10 mouse cellular contexts compared by ENCODE assay signal in genomic region chr13:64180888-64181287, GRCm38 (mm10). TPM values are rescaled to one million over a fixed set of nuclear protein-coding genes. Genes with fewer than 3 reads are reported as not detected.
DNase-seq lines count a peak whose midpoint lies in the region; ATAC-seq and TF ChIP-seq lines count a peak whose summit lies in the region.
"Had no signal": no experiment of that assay in that cellular context is flagged by ENCODE, and none has a peak within 500 bp of the region (broad histone marks: within the 10 kb centered on the region; RNA-seq: fewer than 3 reads in every experiment).

No protein-coding gene starts in this region.

- no peaks in the 10 kb centered on the region for H3K27me3 ChIP-seq in forebrain, embryonic 10.5 days (ENCODE audit: poor library complexity, severe bottlenecking)
- H3K27me3 ChIP-seq in forebrain, embryonic 13.5 days: no peaks in the 10 kb centered on the region
- no peaks in the 10 kb centered on the region for H3K27me3 ChIP-seq in spleen, adult 2 months (ENCODE audit: control insufficient read depth, insufficient read depth, low read length)
- H3K27me3 ChIP-seq: heart, embryonic 13.5 days had no signal

- H3K9me3 ChIP-seq in forebrain, embryonic 10.5 days: no peaks in the 10 kb centered on the region; the same call in 1 of the 2 replicates
- no peaks in the 10 kb centered on the region for H3K9me3 ChIP-seq in forebrain, embryonic 13.5 days (replicated peaks)

- H3K4me1 ChIP-seq in forebrain, embryonic 10.5 days: peaks cover 8% of the 10 kb centered on the region
- peaks cover 11% of the 10 kb centered on the region for H3K4me1 ChIP-seq in forebrain, embryonic 13.5 days
- no peaks in the 10 kb centered on the region for H3K4me1 ChIP-seq in spleen, adult 2 months (ENCODE audit: control insufficient read depth, insufficient read depth, insufficient read length)

- WGBS in forebrain, embryonic 10.5 days: 88% methylated on average over 3 of the region's 3 CpGs
- WGBS in forebrain, embryonic 13.5 days: 83% methylated on average over 3 of the region's 3 CpGs
- WGBS in spleen, adult 2 months: 75% methylated on average over 3 of the region's 3 CpGs

- no peak for ATAC-seq in forebrain, embryonic 13.5 days
- peak; percentile 74 for ATAC-seq in common myeloid progenitor, adult 5-6 weeks (replicated peaks; ENCODE audit: low read depth, poor library complexity, severe bottlenecking)

- TF ChIP-seq POLR2A in spleen, adult 2 months (IDR thresholded peaks at IDR 0.05; ENCODE audit: low read depth, low read length): no peak

- H3K4me2 ChIP-seq in forebrain, embryonic 13.5 days: no peak overlapping the region
- H3K4me2 ChIP-seq: heart, embryonic 13.5 days had no signal

- H3K36me3 ChIP-seq in forebrain, embryonic 10.5 days (replicated peaks): peaks cover 19% of the 10 kb centered on the region
- H3K36me3 ChIP-seq in forebrain, embryonic 13.5 days (ENCODE audit: poor library complexity, severe bottlenecking): peaks cover 9% of the 10 kb centered on the region
- H3K36me3 ChIP-seq in spleen, adult 2 months (ENCODE audit: control insufficient read depth, insufficient read depth, low read length): 0 out of 2 replicates have a peak, but pooled peaks cover 1% of the 10 kb centered on the region

- no peak overlapping the region for H3K27ac ChIP-seq in forebrain, embryonic 10.5 days
- H3K27ac ChIP-seq in forebrain, embryonic 13.5 days: no peak overlapping the region
- H3K27ac ChIP-seq in spleen, adult 2 months (ENCODE audit: insufficient read depth, low read length): no peak overlapping the region
- H3K27ac ChIP-seq: heart, embryonic 13.5 days had no signal

- TF ChIP-seq CTCF in spleen, adult 2 months (IDR thresholded peaks at IDR 0.05; ENCODE audit: extremely low read depth, insufficient read depth, insufficient read length, insufficient replicate concordance): no peak

- DNase-seq in forebrain, embryonic 10.5 days (ENCODE audit: extremely low spot score, low spot score): peak; percentile 35
- peak; percentile 69 for DNase-seq in urinary bladder, postnatal 14 days (ENCODE audit: low spot score)
- DNase-seq in urinary bladder, postnatal 10 days (ENCODE audit: low spot score): no peak
- DNase-seq in induced T-regulatory cell, adult 2 months (ENCODE audit: low read depth): peak; percentile 77
- peak; percentile 28 to 67 for DNase-seq in lung, adult 18-20 months
- DNase-seq in spleen, adult 2 months (ENCODE audit: low read depth in 1 of 2, low spot score in 2 of 2): peak; percentile 15 to 45

- no peak overlapping the region for H3K9ac ChIP-seq in forebrain, embryonic 13.5 days
- H3K9ac ChIP-seq: heart, embryonic 13.5 days had no signal

- no peak overlapping the region for H3K4me3 ChIP-seq in forebrain, embryonic 10.5 days
- no peak overlapping the region for H3K4me3 ChIP-seq in forebrain, embryonic 13.5 days
- no peak overlapping the region for H3K4me3 ChIP-seq in spleen, adult 2 months (ENCODE audit: extremely low read depth, insufficient read depth, insufficient read length)
- H3K4me3 ChIP-seq: heart, embryonic 13.5 days; myocyte had no signal

RNA-seq across cellular contexts. Expression of gene Habp4, which starts 19.3 kb away (rescaled TPM):
- 13.7 and 16.3 TPM in 2 replicates for polyA plus RNA-seq in forebrain, embryonic 10.5 days (2016; fragmentation: Nextera tagmentation; extraction: Ambion mirVana)
- 10.9 and 12.4 TPM in 2 replicates for polyA plus RNA-seq in forebrain, embryonic 13.5 days (2015; fragmentation: Nextera tagmentation; extraction: Ambion mirVana)
- total RNA-seq in common myeloid progenitor, adult 5-6 weeks (2017): 3.3 and 3.5 TPM in 2 replicates
- polyA plus RNA-seq in spleen, adult 2 months (2012; rRNA removed): 8.3 and 10.3 TPM in 2 replicates

RNA-seq across cellular contexts. Expression of gene Zfp367, which starts 27.9 kb away (rescaled TPM):
- polyA plus RNA-seq in forebrain, embryonic 10.5 days (2016; fragmentation: Nextera tagmentation; extraction: Ambion mirVana): 17.6 and 18.8 TPM in 2 replicates
- 18.9 and 20.4 TPM in 2 replicates for polyA plus RNA-seq in forebrain, embryonic 13.5 days (2015; fragmentation: Nextera tagmentation; extraction: Ambion mirVana)
- 65.3 and 71.5 TPM in 2 replicates for total RNA-seq in common myeloid progenitor, adult 5-6 weeks (2017)
- polyA plus RNA-seq in spleen, adult 2 months (2012; rRNA removed): 4.4 and 5.8 TPM in 2 replicates

RNA-seq across cellular contexts. Expression of gene Slc35d2, which starts 51.7 kb away (rescaled TPM):
- 1.5 and 2.8 TPM in 2 replicates for polyA plus RNA-seq in forebrain, embryonic 10.5 days (2016; fragmentation: Nextera tagmentation; extraction: Ambion mirVana)
- polyA plus RNA-seq in forebrain, embryonic 13.5 days (2015; fragmentation: Nextera tagmentation; extraction: Ambion mirVana): 1.2 and 1.3 TPM in 2 replicates
- 4.6 and 6.5 TPM in 2 replicates for total RNA-seq in common myeloid progenitor, adult 5-6 weeks (2017)
- 4.5 and 6.0 TPM in 2 replicates for polyA plus RNA-seq in spleen, adult 2 months (2012; rRNA removed)
